Mouse (Mus musculus) adrenal gland, adult (tissue): ENCODE data around the gene Olfr381.
"Not testable (repeated sequence)": the region's sequence is repeated elsewhere in the genome, so short reads cannot be mapped to it uniquely, and the experiment has no call there.

Experiments
- DNase-seq, 2 experiments: peaks; one replicate each; pipeline ENCODE4 v3.0.0; 2022 to 2023; ENCODE audit warnings: low spot score in 1 of 2; ENCODE audit not compliant: inconsistent age in 2 of 2

Gene Olfr381

GRCm38 (mm10) chr11:73491503-73491902 is at the start of gene Olfr381:
Olfr381 (minus strand) TSS chr11:73491603.
- no peak for DNase-seq

GRCm38 (mm10) chr11:73528971-73529370 is 37.6 kb upstream of the Olfr381 start:
- DNase-seq: not testable (repeated sequence)

- no peak for DNase-seq
Measured at GRCm38 (mm10) chr11:73517097-73517496, 25.7 kb upstream of the Olfr381 start, which contains the start of gene Olfr382. Olfr382 (minus strand) TSS chr11:73517197.

GRCm38 (mm10) chr11:73457408-73457807 is 34.0 kb downstream of the Olfr381 start, which contains the start of gene Olfr380:
Olfr380 (minus strand) TSS chr11:73457508.
- DNase-seq: no peak
